Mouse (Mus musculus): Measurements from ENCODE around the gene Dynll1.

Dynll1 gene

GRCm38 (mm10) chr5:115268266-115268665, 32.5 kb downstream of the Dynll1 start:
- no peak for DNase-seq (ENCODE audit: low read depth, low spot score)

GRCm38 (mm10) chr5:115267469-115268045, 33.2 kb downstream of the Dynll1 start:
- no peak for DNase-seq (ENCODE audit: low read depth, low spot score)

GRCm38 (mm10) chr5:115266787-115267468, 33.9 kb downstream of the Dynll1 start:
- DNase-seq (ENCODE audit: low read depth, low spot score), result no peak

GRCm38 (mm10) chr5:115266340-115266739, 34.5 kb downstream of the Dynll1 start:
- DNase-seq (ENCODE audit: low read depth, low spot score), result no peak

- no peak for DNase-seq (ENCODE audit: low read depth, low spot score)
Observed at GRCm38 (mm10) chr5:115262502-115263291, 38.1 kb downstream of the Dynll1 start.

GRCm38 (mm10) chr5:115261880-115262279, 38.9 kb downstream of the Dynll1 start:
- no peak for DNase-seq (ENCODE audit: low read depth, low spot score)

GRCm38 (mm10) chr5:115261141-115261540, 39.7 kb downstream of the Dynll1 start:
- DNase-seq (ENCODE audit: low read depth, low spot score), result no peak

- DNase-seq (ENCODE audit: low read depth, low spot score), result no peak
Observed at GRCm38 (mm10) chr5:115260356-115260755, 40.4 kb downstream of the Dynll1 start.

GRCm38 (mm10) chr5:115256909-115257546, 43.8 kb downstream of the Dynll1 start:
- DNase-seq (ENCODE audit: low read depth, low spot score), result no peak

- DNase-seq (ENCODE audit: low read depth, low spot score), result no peak
Observed at GRCm38 (mm10) chr5:115255472-115255871, 45.3 kb downstream of the Dynll1 start.
